Mouse (Mus musculus): ENCODE measurements around the gene Tnfrsf19.

Gene Tnfrsf19

DNA sequence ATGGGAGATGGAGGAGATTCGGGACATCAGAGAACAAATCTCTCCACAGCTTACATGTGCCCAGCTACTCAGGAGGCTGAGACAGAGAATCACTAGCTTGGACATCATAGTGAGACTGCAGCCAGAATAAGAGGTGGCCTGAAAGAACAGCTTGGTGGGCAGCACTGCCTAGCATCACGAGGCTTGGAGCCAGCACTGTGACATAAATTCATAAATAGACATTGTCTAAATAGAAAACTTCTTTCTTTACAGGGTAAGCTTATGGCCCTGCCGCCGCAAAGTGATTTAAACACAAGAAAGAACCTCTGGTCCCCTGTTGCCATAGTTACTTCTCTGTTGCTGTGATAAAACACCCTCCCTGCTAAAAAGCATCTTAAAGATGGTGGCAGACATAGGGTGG, 54.1 kb downstream of the Tnfrsf19 start:
- no peaks in the 10 kb centered on the region for H3K27me3 ChIP-seq (ENCODE audit: insufficient read depth, low read length)
- H3K9me3 ChIP-seq (ENCODE audit: low read length): no peaks in the 10 kb centered on the region
- H3K4me1 ChIP-seq (replicated peaks; ENCODE audit: low read depth, low read length): peaks cover 68% of the 10 kb centered on the region
- no peak overlapping the region for H3K4me3 ChIP-seq (replicated peaks; ENCODE audit: low read length)
- TF ChIP-seq NANOG (IDR thresholded peaks at IDR 0.05; ENCODE audit: borderline replicate concordance, low read length) (no peak), CTCF (conservative IDR thresholded peaks at IDR 0.05; ENCODE audit: low read length) (no peak), POU5F1 (IDR thresholded peaks at IDR 0.05; ENCODE audit: borderline replicate concordance, low read length) (no peak)
- no peaks in the 10 kb centered on the region for H3K36me3 ChIP-seq (ENCODE audit: insufficient read depth, low read length)

DNA sequence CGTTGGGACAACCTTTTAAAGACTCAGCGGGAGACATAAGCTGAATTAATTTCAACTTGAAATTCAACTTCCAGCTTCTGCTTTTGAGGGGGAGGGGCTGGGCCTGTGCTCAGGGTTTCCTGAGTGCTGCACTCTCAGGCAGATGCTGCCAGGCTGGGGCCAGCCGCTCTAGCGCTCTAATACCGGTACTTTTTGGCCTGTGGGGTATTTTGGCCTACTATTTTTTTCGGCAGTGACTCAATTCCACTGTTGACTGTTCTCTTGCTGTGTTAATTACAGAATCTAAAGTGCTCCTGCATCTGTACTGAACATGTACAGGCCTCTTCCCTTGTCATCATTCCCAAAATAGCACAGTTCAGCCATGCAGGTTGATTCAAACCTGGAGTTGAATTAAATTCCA, 58.1 kb downstream of the Tnfrsf19 start:
- TF ChIP-seq NANOG (IDR thresholded peaks at IDR 0.05; ENCODE audit: borderline replicate concordance, low read length) (no peak), CTCF (conservative IDR thresholded peaks at IDR 0.05; ENCODE audit: low read length) (no peak), POU5F1 (IDR thresholded peaks at IDR 0.05; ENCODE audit: borderline replicate concordance, low read length) (no peak)
- Histone ChIP-seq H3K9me3 (ENCODE audit: low read length) (no peaks in the 10 kb centered on the region), H3K4me1 (replicated peaks; ENCODE audit: low read depth, low read length) (peaks cover 79% of the 10 kb centered on the region), H3K27me3 (ENCODE audit: insufficient read depth, low read length) (no peaks in the 10 kb centered on the region), H3K36me3 (ENCODE audit: insufficient read depth, low read length) (no peaks in the 10 kb centered on the region), H3K4me3 (replicated peaks; ENCODE audit: low read length) (no peak overlapping the region)

DNA sequence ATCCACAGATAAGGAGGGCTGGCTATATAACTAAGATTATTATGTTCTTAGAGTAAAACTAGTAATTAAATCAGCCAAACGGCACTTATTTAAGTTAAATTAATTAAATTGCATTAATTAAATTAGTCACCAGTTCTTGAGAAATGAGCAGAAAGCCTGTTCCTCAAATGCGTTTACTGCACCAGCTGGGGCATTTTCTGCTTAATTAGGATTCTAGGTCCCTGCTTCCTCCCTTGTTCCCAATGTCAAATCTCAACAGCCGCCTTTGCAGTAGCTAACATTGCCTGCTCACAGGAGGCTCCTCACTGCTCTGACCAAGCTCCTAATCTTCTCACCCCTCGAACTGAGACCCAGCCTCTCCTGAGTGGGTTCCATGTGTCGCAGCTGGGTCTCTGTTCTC, 59.4 kb downstream of the Tnfrsf19 start:
- TF ChIP-seq POU5F1 (IDR thresholded peaks at IDR 0.05; ENCODE audit: borderline replicate concordance, low read length): no peak
- no peak for TF ChIP-seq NANOG (IDR thresholded peaks at IDR 0.05; ENCODE audit: borderline replicate concordance, low read length)
- no peak for TF ChIP-seq CTCF (conservative IDR thresholded peaks at IDR 0.05; ENCODE audit: low read length)
- Histone ChIP-seq H3K27me3 (ENCODE audit: insufficient read depth, low read length) (no peaks in the 10 kb centered on the region), H3K36me3 (ENCODE audit: insufficient read depth, low read length) (no peaks in the 10 kb centered on the region), H3K9me3 (ENCODE audit: low read length) (peaks cover 1% of the 10 kb centered on the region; the same call in 1 of the 2 replicates), H3K4me3 (replicated peaks; ENCODE audit: low read length) (no peak overlapping the region), H3K4me1 (replicated peaks; ENCODE audit: low read depth, low read length) (peaks cover 88% of the 10 kb centered on the region)

- Histone ChIP-seq H3K4me3 (replicated peaks; ENCODE audit: low read length) (no peak overlapping the region), H3K36me3 (ENCODE audit: insufficient read depth, low read length) (peaks cover 9% of the 10 kb centered on the region), H3K9me3 (ENCODE audit: low read length) (peaks cover 19% of the 10 kb centered on the region), H3K27me3 (ENCODE audit: insufficient read depth, low read length) (no peaks in the 10 kb centered on the region), H3K4me1 (replicated peaks; ENCODE audit: low read depth, low read length) (peaks cover 88% of the 10 kb centered on the region)
- TF ChIP-seq CTCF (conservative IDR thresholded peaks at IDR 0.05; ENCODE audit: low read length): no peak
- no peak for TF ChIP-seq NANOG (IDR thresholded peaks at IDR 0.05; ENCODE audit: borderline replicate concordance, low read length)
- TF ChIP-seq POU5F1 (IDR thresholded peaks at IDR 0.05; ENCODE audit: borderline replicate concordance, low read length): no peak
Observed at GRCm38 (mm10) chr14:60985077-60985476, 61.2 kb downstream of the Tnfrsf19 start.

DNA sequence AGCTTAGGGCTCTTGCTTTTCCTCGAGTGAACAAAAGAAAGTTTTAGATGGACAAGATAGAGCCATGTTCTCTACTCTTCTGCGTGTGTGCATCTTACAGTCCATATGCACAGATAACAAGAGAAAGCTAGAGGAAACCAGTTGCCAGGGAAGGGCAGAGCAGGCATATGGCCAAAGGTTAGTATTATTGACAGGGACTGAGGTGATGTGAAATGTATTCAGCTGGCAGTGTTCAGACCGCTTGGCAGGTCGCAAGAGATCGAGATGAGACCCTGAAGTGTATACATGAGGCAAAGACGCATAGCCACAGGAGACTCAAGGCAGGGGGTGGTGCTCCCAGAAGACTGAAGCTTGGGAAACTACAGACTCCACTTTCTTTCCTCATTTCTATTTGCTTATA, 62.0 kb downstream of the Tnfrsf19 start:
- TF ChIP-seq CTCF (conservative IDR thresholded peaks at IDR 0.05; ENCODE audit: low read length): no peak
- no peak for TF ChIP-seq NANOG (IDR thresholded peaks at IDR 0.05; ENCODE audit: borderline replicate concordance, low read length)
- no peak for TF ChIP-seq POU5F1 (IDR thresholded peaks at IDR 0.05; ENCODE audit: borderline replicate concordance, low read length)
- Histone ChIP-seq H3K36me3 (ENCODE audit: insufficient read depth, low read length) (peaks cover 13% of the 10 kb centered on the region), H3K9me3 (ENCODE audit: low read length) (peaks cover 25% of the 10 kb centered on the region)

DNA sequence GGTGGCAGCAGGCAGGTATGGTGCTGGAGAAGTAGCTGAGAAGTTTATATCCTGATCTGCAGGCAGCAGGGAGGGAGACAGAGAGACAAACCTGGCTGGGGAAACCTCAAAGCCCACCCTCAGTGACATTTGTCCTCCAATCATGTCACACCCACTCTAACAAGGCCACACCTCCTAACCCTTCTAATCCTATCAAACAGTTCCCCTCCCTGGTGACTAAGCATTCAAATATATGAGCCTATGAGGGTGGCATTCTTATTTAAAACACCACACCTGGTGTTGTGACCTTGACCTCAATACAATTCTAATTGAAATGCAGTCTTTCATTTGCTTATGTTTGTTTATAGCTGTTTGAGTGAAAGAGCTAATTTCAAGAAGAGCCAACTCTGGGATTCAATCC, 64.2 kb downstream of the Tnfrsf19 start:
- no peaks in the 10 kb centered on the region for H3K27me3 ChIP-seq (ENCODE audit: insufficient read depth, low read length)
- peaks cover 40% of the 10 kb centered on the region for H3K9me3 ChIP-seq (ENCODE audit: low read length)
- no peak overlapping the region for H3K4me3 ChIP-seq (replicated peaks; ENCODE audit: low read length)
- H3K36me3 ChIP-seq (ENCODE audit: insufficient read depth, low read length): peaks cover 13% of the 10 kb centered on the region
- H3K4me1 ChIP-seq (replicated peaks; ENCODE audit: low read depth, low read length): peaks cover 58% of the 10 kb centered on the region
- no peak for TF ChIP-seq CTCF (conservative IDR thresholded peaks at IDR 0.05; ENCODE audit: low read length)
- TF ChIP-seq POU5F1 (IDR thresholded peaks at IDR 0.05; ENCODE audit: borderline replicate concordance, low read length): peak; percentile 25; the same call in 1 of the 2 replicates
- peak; percentile 45; the same call in 1 of the 2 replicates for TF ChIP-seq NANOG (IDR thresholded peaks at IDR 0.05; ENCODE audit: borderline replicate concordance, low read length)

More for the DNA sequence above, 62.0 kb downstream of the Tnfrsf19 start:
- no peaks in the 10 kb centered on the region for H3K27me3 ChIP-seq (ENCODE audit: insufficient read depth, low read length)
- no peak overlapping the region for H3K4me3 ChIP-seq (replicated peaks; ENCODE audit: low read length)
- peaks cover 80% of the 10 kb centered on the region for H3K4me1 ChIP-seq (replicated peaks; ENCODE audit: low read depth, low read length)

DNA sequence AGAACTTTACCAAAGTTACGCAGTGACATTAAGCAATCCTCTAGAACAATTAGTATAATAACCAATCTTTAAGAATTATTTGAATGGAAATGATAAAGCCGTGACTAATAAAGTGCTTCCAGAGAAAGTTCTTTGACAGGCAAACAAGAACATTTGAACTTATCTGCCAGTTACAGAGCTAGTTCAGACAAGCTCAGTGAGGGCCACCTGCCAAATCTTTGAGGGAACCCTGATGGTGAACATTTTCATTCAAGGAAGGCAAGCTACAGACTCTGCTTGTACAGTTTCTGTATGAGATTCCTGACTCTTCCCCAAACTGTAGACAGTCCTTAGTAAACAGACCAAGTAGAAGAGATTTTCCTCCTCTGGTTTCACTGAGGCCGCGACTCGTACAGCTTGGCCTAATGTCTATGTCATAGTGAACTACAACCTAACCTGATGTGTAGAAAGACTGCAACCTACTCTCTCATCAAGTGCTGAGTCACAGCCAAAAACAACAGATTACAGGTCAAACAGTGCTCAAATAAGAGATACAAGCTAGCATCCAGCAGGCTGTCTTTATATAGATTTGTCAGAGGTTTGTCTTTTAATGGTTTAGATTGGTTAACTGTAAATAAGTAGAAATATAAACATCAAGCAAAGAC, 65.9 kb downstream of the Tnfrsf19 start:
- Histone ChIP-seq H3K4me3 (replicated peaks; ENCODE audit: low read length) (no peak overlapping the region), H3K27me3 (ENCODE audit: insufficient read depth, low read length) (no peaks in the 10 kb centered on the region), H3K36me3 (ENCODE audit: insufficient read depth, low read length) (peaks cover 13% of the 10 kb centered on the region), H3K9me3 (ENCODE audit: low read length) (peaks cover 44% of the 10 kb centered on the region), H3K4me1 (replicated peaks; ENCODE audit: low read depth, low read length) (peaks cover 56% of the 10 kb centered on the region)
- TF ChIP-seq NANOG (IDR thresholded peaks at IDR 0.05; ENCODE audit: borderline replicate concordance, low read length) (no peak), CTCF (conservative IDR thresholded peaks at IDR 0.05; ENCODE audit: low read length) (no peak), POU5F1 (IDR thresholded peaks at IDR 0.05; ENCODE audit: borderline replicate concordance, low read length) (no peak)

DNA sequence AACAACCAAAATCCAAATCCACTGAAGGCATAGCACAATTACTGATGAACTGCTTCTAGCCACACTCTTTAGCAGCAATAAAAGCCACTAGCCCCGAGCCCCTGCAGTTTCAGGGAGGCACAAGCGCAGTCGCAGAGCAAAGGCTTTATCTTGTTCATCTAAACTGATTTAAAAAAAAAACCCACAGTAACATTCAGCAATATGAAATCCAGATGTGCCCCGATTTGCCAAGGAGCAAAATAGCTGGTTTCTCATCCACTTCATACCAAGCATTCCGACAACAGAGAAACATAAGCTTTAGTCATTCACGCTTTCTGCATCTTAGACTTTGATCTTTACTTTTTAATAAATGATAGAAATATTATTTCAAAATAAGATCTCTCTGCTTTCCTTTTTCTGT, 68.2 kb downstream of the Tnfrsf19 start:
- no peak for TF ChIP-seq NANOG (IDR thresholded peaks at IDR 0.05; ENCODE audit: borderline replicate concordance, low read length)
- no peak for TF ChIP-seq POU5F1 (IDR thresholded peaks at IDR 0.05; ENCODE audit: borderline replicate concordance, low read length)
- TF ChIP-seq CTCF (conservative IDR thresholded peaks at IDR 0.05; ENCODE audit: low read length): no peak
- Histone ChIP-seq H3K4me3 (replicated peaks; ENCODE audit: low read length) (no peak overlapping the region), H3K9me3 (ENCODE audit: low read length) (peaks cover 44% of the 10 kb centered on the region), H3K4me1 (replicated peaks; ENCODE audit: low read depth, low read length) (peaks cover 40% of the 10 kb centered on the region), H3K27me3 (ENCODE audit: insufficient read depth, low read length) (no peaks in the 10 kb centered on the region), H3K36me3 (ENCODE audit: insufficient read depth, low read length) (peaks cover 27% of the 10 kb centered on the region)

DNA sequence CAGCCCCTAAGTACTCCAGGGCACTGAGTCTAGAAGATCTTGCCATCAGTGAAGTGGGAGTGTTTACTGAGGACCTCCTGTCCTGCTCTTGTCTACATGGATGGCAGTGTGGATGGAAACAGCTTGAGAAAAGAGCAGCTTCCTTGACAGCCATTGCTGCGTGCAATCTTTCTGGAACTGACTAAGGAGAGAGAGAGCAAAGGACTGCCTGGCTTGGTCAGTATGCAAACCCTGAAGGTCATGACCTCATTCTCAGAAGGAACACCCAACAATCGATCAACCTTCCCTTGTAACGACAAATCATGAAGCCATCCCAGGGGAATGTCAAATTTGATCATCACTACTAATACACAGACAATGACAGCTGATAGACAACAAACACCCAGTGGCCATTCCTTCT, 70.1 kb downstream of the Tnfrsf19 start:
- Histone ChIP-seq H3K4me1 (replicated peaks; ENCODE audit: low read depth, low read length) (peaks cover 25% of the 10 kb centered on the region), H3K9me3 (ENCODE audit: low read length) (peaks cover 35% of the 10 kb centered on the region), H3K4me3 (replicated peaks; ENCODE audit: low read length) (no peak overlapping the region), H3K27me3 (ENCODE audit: insufficient read depth, low read length) (no peaks in the 10 kb centered on the region), H3K36me3 (ENCODE audit: insufficient read depth, low read length) (peaks cover 34% of the 10 kb centered on the region)
- TF ChIP-seq POU5F1 (IDR thresholded peaks at IDR 0.05; ENCODE audit: borderline replicate concordance, low read length): no peak
- no peak for TF ChIP-seq NANOG (IDR thresholded peaks at IDR 0.05; ENCODE audit: borderline replicate concordance, low read length)
- no peak for TF ChIP-seq CTCF (conservative IDR thresholded peaks at IDR 0.05; ENCODE audit: low read length)

All from E14TG2a.4 (cell line).